Mouse (Mus musculus) CH12.LX (cell line): Measurements from ENCODE around the gene Mis18a. TPM values are rescaled to one million over a fixed set of nuclear protein-coding genes. Genes with fewer than 3 reads are reported as not detected.
A peak's percentile ranks its signal among the peaks of the same experiment; 100 is the strongest.

Experiments
- DNase-seq: peaks from one replicate; pipeline ENCODE4 v3.0.0-alpha.2; 2013; ENCODE audit errors: extremely low read depth
- H3K27ac ChIP-seq: 2 replicates; pipeline ENCODE4 v1.5.1; 2012; ENCODE audit warnings: low read depth, mild to moderate bottlenecking, control low read depth, moderate library complexity; ENCODE audit not compliant: insufficient read depth
- H3K27me3 ChIP-seq: replicated peaks from 2 replicates; pipeline ENCODE3; 2012; ENCODE audit warnings: inconsistent platforms
- H3K36me3 ChIP-seq, 2 experiments: replicated peaks in 1 of 2; 2 replicates each; pipeline versions ENCODE3 to v1.6.1; 2012; ENCODE audit warnings: inconsistent platforms in 1 of 2, low read length in 1 of 2, mild to moderate bottlenecking in 1 of 2, mixed read lengths in 1 of 2, moderate library complexity in 1 of 2; ENCODE audit not compliant: control insufficient read depth in 1 of 2, insufficient read depth in 1 of 2
- H3K4me1 ChIP-seq, 2 experiments: 2 replicates each; pipeline ENCODE4 v1.6.1; 2012; ENCODE audit warnings: inconsistent platforms in 1 of 2, moderate library complexity in 1 of 2; ENCODE audit not compliant: insufficient read depth in 2 of 2, control insufficient read depth in 1 of 2
- H3K4me2 ChIP-seq: 2 replicates; pipeline ENCODE4 v1.6.1; 2012; ENCODE audit warnings: low read depth, mild to moderate bottlenecking, control low read depth; ENCODE audit not compliant: poor library complexity, insufficient read depth, severe bottlenecking
- H3K4me3 ChIP-seq, 3 experiments: fragments of 150-350 bp in 1 of 3; sonication (generic) in 1 of 3; replicated peaks in 1 of 3; 2 replicates each; pipeline versions ENCODE3 to v1.5.1; 2011 to 2012; ENCODE audit warnings: low read depth in 2 of 3, low read length in 2 of 3, mild to moderate bottlenecking in 2 of 3, moderate library complexity in 2 of 3, control low read depth in 1 of 3, improper control_type of control experiment in 1 of 3, inconsistent platforms in 1 of 3, mixed read lengths in 1 of 3; ENCODE audit not compliant: poor library complexity in 1 of 3
- H3K79me2 ChIP-seq: replicated peaks from 2 replicates; pipeline ENCODE4 v1.6.1; 2012; ENCODE audit warnings: mild to moderate bottlenecking, moderate library complexity; ENCODE audit not compliant: control insufficient read depth, poor library complexity, insufficient read depth, severe bottlenecking; ENCODE audit errors: extremely low read depth
- H3K9ac ChIP-seq: 2 replicates; pipeline ENCODE4 v1.6.1; 2012; ENCODE audit warnings: low read depth, mild to moderate bottlenecking, control low read depth, moderate library complexity; ENCODE audit not compliant: insufficient read depth
- H3K9me3 ChIP-seq: replicated peaks from 2 replicates; pipeline ENCODE3; 2012; ENCODE audit warnings: low read length, inconsistent platforms, mixed read lengths
- BHLHE40 ChIP-seq: IDR thresholded peaks from 2 replicates; pipeline ENCODE4 v1.6.1; 2011; ENCODE audit warnings: mild to moderate bottlenecking, low read depth, low read length, improper control_type of control experiment
- CHD2 ChIP-seq: IDR thresholded peaks from 2 replicates; pipeline ENCODE4 v1.6.1; 2011; ENCODE audit warnings: low read length, improper control_type of control experiment
- CTCF ChIP-seq, 2 experiments: IDR thresholded peaks in 1 of 2; conservative IDR thresholded peaks in 1 of 2; 2 replicates each; pipeline ENCODE4 v1.5.1; 2011 to 2012; ENCODE audit warnings: low read depth in 2 of 2, low read length in 2 of 2, improper control_type of control experiment in 1 of 2, inconsistent platforms in 1 of 2, mild to moderate bottlenecking in 1 of 2, moderate library complexity in 1 of 2
- E2F4 ChIP-seq: IDR thresholded peaks from 2 replicates; pipeline ENCODE4 v1.6.1; 2011; ENCODE audit warnings: low read depth, low read length, improper control_type of control experiment; ENCODE audit not compliant: insufficient replicate concordance
- HCFC1 ChIP-seq: IDR thresholded peaks from 2 replicates; pipeline ENCODE4 v1.6.1; 2012; ENCODE audit warnings: low read depth, mild to moderate bottlenecking, inconsistent platforms, low read length, improper control_type of control experiment
- KAT2A ChIP-seq: IDR thresholded peaks from 2 replicates; pipeline ENCODE4 v1.6.1; 2012; ENCODE audit warnings: low read length, improper control_type of control experiment, inconsistent platforms; ENCODE audit not compliant: insufficient replicate concordance
- MAFK ChIP-seq: IDR thresholded peaks from 2 replicates; pipeline ENCODE4 v1.6.1; 2011; ENCODE audit warnings: low read length, improper control_type of control experiment; ENCODE audit not compliant: insufficient replicate concordance
- MAX ChIP-seq: IDR thresholded peaks from 2 replicates; pipeline ENCODE4 v1.6.1; 2011; ENCODE audit warnings: low read length, improper control_type of control experiment
- MYC ChIP-seq: IDR thresholded peaks from 2 replicates; pipeline ENCODE4 v1.6.1; 2011; ENCODE audit warnings: low read depth, mild to moderate bottlenecking, improper control_type of control experiment, low read length
- NELFE ChIP-seq: IDR thresholded peaks from 2 replicates; pipeline ENCODE4 v1.6.1; 2011; ENCODE audit warnings: low read depth, low read length, improper control_type of control experiment
- NRF1 ChIP-seq: IDR thresholded peaks from 2 replicates; pipeline ENCODE4 v1.6.1; 2014; ENCODE audit warnings: low read depth, mild to moderate bottlenecking, inconsistent platforms, low read length, improper control_type of control experiment, moderate library complexity
- POLR2AphosphoS2 ChIP-seq: IDR thresholded peaks from 2 replicates; pipeline ENCODE4 v1.6.1; 2011; ENCODE audit warnings: low read depth, low read length, improper control_type of control experiment
- RAD21 ChIP-seq: IDR thresholded peaks from 2 replicates; pipeline ENCODE4 v1.6.1; 2011; ENCODE audit warnings: low read depth, mild to moderate bottlenecking, low read length, improper control_type of control experiment, moderate library complexity
- SIN3A ChIP-seq: IDR thresholded peaks from 2 replicates; pipeline ENCODE4 v1.6.1; 2012; ENCODE audit warnings: low read length, improper control_type of control experiment, inconsistent platforms
- SMC3 ChIP-seq: IDR thresholded peaks from 2 replicates; pipeline ENCODE4 v1.6.1; 2011; ENCODE audit warnings: low read depth, low read length, improper control_type of control experiment
- TCF12 ChIP-seq: IDR thresholded peaks from 2 replicates; pipeline ENCODE4 v1.6.1; 2014; ENCODE audit warnings: low read depth, mild to moderate bottlenecking, inconsistent platforms, low read length, improper control_type of control experiment
- UBTF ChIP-seq: IDR thresholded peaks from 2 replicates; pipeline ENCODE4 v1.6.1; 2012; ENCODE audit warnings: low read depth, mild to moderate bottlenecking, inconsistent platforms, low read length, improper control_type of control experiment, moderate library complexity
- USF1 ChIP-seq: IDR thresholded peaks from 2 replicates; pipeline ENCODE4 v1.6.1; 2014; ENCODE audit warnings: low read depth, mild to moderate bottlenecking, inconsistent platforms, low read length, improper control_type of control experiment
- ZMIZ1 ChIP-seq: IDR thresholded peaks from 2 replicates; pipeline ENCODE4 v1.6.1; 2012; ENCODE audit warnings: low read depth, mild to moderate bottlenecking, inconsistent platforms, low read length, improper control_type of control experiment
- ZNF384 ChIP-seq: IDR thresholded peaks from 2 replicates; pipeline ENCODE4 v1.6.1; 2012; ENCODE audit warnings: low read depth, low read length, improper control_type of control experiment, inconsistent platforms
- dilution Hi-C: fragments of 300-500 bp; cut with MboI; formaldehyde crosslinking; loops from 2 replicates; pipeline ENCODE4 v1.14.3; 2020; ENCODE audit warnings: low sequenced_read_pairs; ENCODE audit not compliant: extremely low pct_unique_long_range_greater_than_20kb, extremely low pct_ligation_motif_present
- in situ Hi-C: fragments of 300-500 bp; cut with MboI; formaldehyde crosslinking; loops from 3 replicates; pipeline ENCODE4 v1.14.3; 2019; ENCODE audit warnings: low sequenced_read_pairs, low pct_ligation_motif_present, low pct_unique_long_range_greater_than_20kb, mixed read lengths
- polyA plus RNA-seq: library from polyadenylated mRNA; unstranded; fragments of >175 nt; gene quantifications from 2 replicates; pipeline ENCODE4 v1.2.1, GENCODE M21; 2012; ENCODE audit warnings: low read depth; ENCODE audit not compliant: insufficient read length
- total RNA-seq, 2 experiments: library from RNA; depleted of rRNA; stranded (reverse); fragments of 300-350 nt in 1 of 2; fragments of >200 nt in 1 of 2; gene quantifications; 2 replicates each; pipeline ENCODE4 v1.2.3; 2012 to 2014

The Mis18a gene
- total and polyA plus RNA-seq, 3 experiments: 40.5 to 113 (median 49.0) TPM

DNA sequence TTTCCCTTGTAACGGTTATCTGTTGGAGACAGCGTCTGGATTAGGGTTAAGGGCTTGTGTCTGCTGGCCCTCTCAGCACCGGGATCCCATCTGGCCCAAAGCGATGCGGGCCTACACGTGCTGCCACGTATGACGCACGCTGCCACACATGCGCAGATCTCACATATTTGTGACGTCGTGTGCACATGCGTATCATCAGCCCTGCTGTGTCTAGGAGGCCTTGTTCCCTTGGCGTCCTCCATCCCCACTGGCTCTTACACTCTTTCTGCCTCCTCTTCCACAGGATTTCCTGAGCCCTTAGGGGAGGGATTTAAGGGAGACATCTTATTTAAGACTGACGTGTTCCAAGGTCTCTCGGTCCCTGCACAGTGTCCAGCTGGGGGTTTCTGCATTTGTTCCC lies 47.2 kb downstream of the Mis18a start:
- Histone ChIP-seq H3K79me2 (no peaks in the 10 kb centered on the region), H3K27ac (no peak overlapping the region), H3K9me3 (peaks cover 16% of the 10 kb centered on the region)
- dilution Hi-C loops: no loop called here
- no peak for TF ChIP-seq TCF12
- TF ChIP-seq ZMIZ1: no peak
- no peak for TF ChIP-seq E2F4
- no peak for TF ChIP-seq NELFE
- no peak for TF ChIP-seq MAFK
- TF ChIP-seq SMC3: no peak
- TF ChIP-seq POLR2AphosphoS2: no peak
- TF ChIP-seq UBTF: no peak
- no peak for TF ChIP-seq CHD2
- TF ChIP-seq BHLHE40: no peak
- TF ChIP-seq, all 38 proteins: peak for 0
- in situ Hi-C loops: no loop called here
- no peak for DNase-seq
- H3K4me2 ChIP-seq: no peak overlapping the region
- no peaks in the 10 kb centered on the region for H3K4me1 ChIP-seq
- peaks cover 20% of the 10 kb centered on the region for H3K27me3 ChIP-seq
- no peak overlapping the region for H3K4me3 ChIP-seq
- H3K36me3 ChIP-seq: no peaks in the 10 kb centered on the region
- no peak overlapping the region for H3K9ac ChIP-seq

DNA sequence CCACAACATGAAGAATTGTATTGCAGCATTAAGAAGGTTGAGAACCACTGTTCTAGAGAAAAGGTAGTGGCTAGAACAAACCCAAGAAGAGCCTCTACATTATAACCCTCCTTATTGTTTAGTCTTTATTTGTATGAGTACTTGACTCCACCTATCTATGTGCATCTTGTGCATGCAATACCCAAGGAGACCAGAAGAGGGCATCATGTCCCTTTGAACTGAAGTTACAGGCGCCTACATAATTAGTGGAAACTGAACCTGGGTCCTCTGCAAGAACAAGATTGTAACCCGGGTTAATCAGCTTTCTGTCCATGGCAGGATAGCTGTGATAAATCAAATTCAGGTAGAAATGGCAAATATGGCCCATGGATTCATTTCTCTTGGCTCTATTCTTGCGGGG lies 48.4 kb downstream of the Mis18a start:
- DNase-seq: peak; percentile 24
- no peaks in the 10 kb centered on the region for H3K79me2 ChIP-seq
- in situ Hi-C loops: no loop called here
- no peak overlapping the region for H3K4me3 ChIP-seq
- H3K4me2 ChIP-seq: no peak overlapping the region
- no peak overlapping the region for H3K27ac ChIP-seq
- no peaks in the 10 kb centered on the region for H3K36me3 ChIP-seq
- TF ChIP-seq ZNF384: no peak
- TF ChIP-seq HCFC1: no peak
- peak; percentile 11; the same call in 1 of the 2 replicates for TF ChIP-seq SMC3
- TF ChIP-seq CTCF (conservative IDR thresholded peaks at IDR 0.05 in 1 of 2, IDR thresholded peaks at IDR 0.05 in 1 of 2; ENCODE audit: low read depth in 2 of 2, low read length in 2 of 2): peak; percentile 41 to 48; a peak in 3 of 4 replicates
- TF ChIP-seq MAX: no peak
- TF ChIP-seq KAT2A: no peak
- no peak for TF ChIP-seq USF1
- TF ChIP-seq MYC: no peak
- no peak for TF ChIP-seq SIN3A
- peak; percentile 21 for TF ChIP-seq RAD21
- no peak for TF ChIP-seq NRF1
- dilution Hi-C loops: no loop called here
- H3K27me3 ChIP-seq: peaks cover 14% of the 10 kb centered on the region
- no peak overlapping the region for H3K9ac ChIP-seq
- no peaks in the 10 kb centered on the region for H3K4me1 ChIP-seq
- H3K9me3 ChIP-seq: peaks cover 16% of the 10 kb centered on the region
